Mouse (Mus musculus): ENCODE results near the gene Uvssa. TPM values are rescaled to one million over a fixed set of nuclear protein-coding genes. Genes with fewer than 3 reads are reported as not detected.
"Not testable (repeated sequence)": the region's sequence is repeated elsewhere in the genome, so short reads cannot be mapped to it uniquely, and the experiment has no call there.

Uvssa gene
- 8.5 and 8.8 TPM in 2 replicates for polyA plus RNA-seq (2015; fragmentation: Nextera tagmentation; extraction: Ambion mirVana)

GRCm38 (mm10) chr5:33378302-33378854 is at the start of gene Uvssa:
Uvssa (plus strand) TSS chr5:33378549.
- H3K36me3 ChIP-seq: peaks cover 10% of the 10 kb centered on the region
- peak within 1 kb of the TSS; percentile 97 for H3K27ac ChIP-seq (replicated peaks)
- ATAC-seq (replicated peaks): peak; percentile 99
- H3K4me1 ChIP-seq: peaks cover 14% of the 10 kb centered on the region
- under 1% methylated on average over 46 of the region's 46 CpGs for WGBS
- H3K4me3 ChIP-seq: peak within 1 kb of the TSS; percentile 68
- H3K4me2 ChIP-seq (replicated peaks): peak within 1 kb of the TSS; percentile 92
- H3K9ac ChIP-seq (replicated peaks): peak within 1 kb of the TSS; percentile 88
- H3K27me3 ChIP-seq: no peaks in the 10 kb centered on the region
- no peaks in the 10 kb centered on the region for H3K9me3 ChIP-seq

GRCm38 (mm10) chr5:33334381-33335272 is 43.7 kb upstream of the Uvssa start:
- ATAC-seq (replicated peaks): no peak
- Histone ChIP-seq H3K9me3 (no peaks in the 10 kb centered on the region), H3K27me3 (no peaks in the 10 kb centered on the region), H3K27ac (replicated peaks) (peak overlapping the region; percentile 89), H3K4me2 (replicated peaks) (peak overlapping the region; percentile 74), H3K9ac (replicated peaks) (peak overlapping the region; percentile 76), H3K4me1 (peaks cover 28% of the 10 kb centered on the region), H3K36me3 (no peaks in the 10 kb centered on the region), H3K4me3 (peak overlapping the region; percentile 100)
- WGBS: 23% methylated on average over 18 of the region's 18 CpGs

- WGBS: under 1% methylated on average over 71 of the region's 71 CpGs
- no peaks in the 10 kb centered on the region for H3K27me3 ChIP-seq
- H3K27ac ChIP-seq (replicated peaks): peak within 1 kb of the TSS; percentile 89
- H3K9ac ChIP-seq (replicated peaks): peak within 1 kb of the TSS; percentile 97
- no peaks in the 10 kb centered on the region for H3K9me3 ChIP-seq
- peaks cover 28% of the 10 kb centered on the region for H3K4me1 ChIP-seq
- peak; percentile 100 for ATAC-seq (replicated peaks)
- H3K36me3 ChIP-seq: no peaks in the 10 kb centered on the region
- H3K4me3 ChIP-seq: peak within 1 kb of the TSS; percentile 100
- peak within 1 kb of the TSS; percentile 83 for H3K4me2 ChIP-seq (replicated peaks)
These were observed 42.9 kb upstream of the Uvssa start, which contains the start of gene Maea for GRCm38 (mm10) chr5:33335273-33335976. Maea (plus strand) TSS chr5:33335509.

GRCm38 (mm10) chr5:33335977-33336360 is 42.4 kb upstream of the Uvssa start:
- ATAC-seq (replicated peaks): no peak; the same call in 1 of the 2 replicates

GRCm38 (mm10) chr5:33337206-33337605 is 41.1 kb upstream of the Uvssa start:
- ATAC-seq (replicated peaks): no peak
- H3K4me1 ChIP-seq: peaks cover 28% of the 10 kb centered on the region
- peak overlapping the region; percentile 10; the same call in 1 of the 2 replicates for H3K4me3 ChIP-seq
- H3K4me2 ChIP-seq (replicated peaks): peak overlapping the region; percentile 22; the same call in 1 of the 2 replicates
- no peaks in the 10 kb centered on the region for H3K27me3 ChIP-seq
- no peaks in the 10 kb centered on the region for H3K9me3 ChIP-seq
- WGBS: 86% methylated on average over 8 of the region's 8 CpGs
- H3K27ac ChIP-seq (replicated peaks): no peak overlapping the region
- H3K36me3 ChIP-seq: no peaks in the 10 kb centered on the region
- no peak overlapping the region for H3K9ac ChIP-seq (replicated peaks)

More at GRCm38 (mm10) chr5:33335977-33336360, 42.4 kb upstream of the Uvssa start:
- H3K4me1 ChIP-seq: peaks cover 28% of the 10 kb centered on the region
- peak overlapping the region; percentile 100 for H3K4me3 ChIP-seq
- H3K9ac ChIP-seq (replicated peaks): peak overlapping the region; percentile 97
- under 1% methylated on average over 31 of the region's 31 CpGs for WGBS
- H3K27me3 ChIP-seq: no peaks in the 10 kb centered on the region
- no peaks in the 10 kb centered on the region for H3K36me3 ChIP-seq
- peak overlapping the region; percentile 83 for H3K4me2 ChIP-seq (replicated peaks)
- H3K27ac ChIP-seq (replicated peaks): peak overlapping the region; percentile 74
- H3K9me3 ChIP-seq: no peaks in the 10 kb centered on the region

GRCm38 (mm10) chr5:33341165-33341564 is 37.2 kb upstream of the Uvssa start:
- Histone ChIP-seq H3K4me3 (no peak overlapping the region), H3K9ac (replicated peaks) (no peak overlapping the region), H3K27ac (replicated peaks) (no peak overlapping the region), H3K4me1 (peaks cover 22% of the 10 kb centered on the region), H3K36me3 (no peaks in the 10 kb centered on the region), H3K27me3 (no peaks in the 10 kb centered on the region), H3K4me2 (replicated peaks) (no peak overlapping the region), H3K9me3 (no peaks in the 10 kb centered on the region)
- WGBS: 90% methylated on average over 6 of the region's 6 CpGs
- ATAC-seq (replicated peaks): no peak

- peaks cover 11% of the 10 kb centered on the region for H3K4me1 ChIP-seq
- WGBS: 73% methylated on average over 3 of the region's 3 CpGs
- H3K36me3 ChIP-seq; H3K4me3 ChIP-seq; H3K27ac ChIP-seq (replicated peaks); H3K9ac ChIP-seq (replicated peaks); ATAC-seq (replicated peaks); H3K27me3 ChIP-seq; H3K9me3 ChIP-seq; H3K4me2 ChIP-seq (replicated peaks): not testable (repeated sequence)
These were observed 36.1 kb upstream of the Uvssa start for GRCm38 (mm10) chr5:33342248-33342647.

- Histone ChIP-seq H3K9ac (replicated peaks) (no peak overlapping the region), H3K36me3 (no peaks in the 10 kb centered on the region), H3K4me1 (peaks cover 6% of the 10 kb centered on the region), H3K27me3 (no peaks in the 10 kb centered on the region), H3K27ac (replicated peaks) (no peak overlapping the region), H3K4me3 (no peak overlapping the region), H3K4me2 (replicated peaks) (no peak overlapping the region), H3K9me3 (no peaks in the 10 kb centered on the region)
- no peak for ATAC-seq (replicated peaks)
These were observed 35.5 kb upstream of the Uvssa start for GRCm38 (mm10) chr5:33342821-33343220.

GRCm38 (mm10) chr5:33343571-33343970 is 34.8 kb upstream of the Uvssa start:
- ATAC-seq (replicated peaks): no peak
- Histone ChIP-seq H3K27me3 (no peaks in the 10 kb centered on the region), H3K9me3 (no peaks in the 10 kb centered on the region), H3K4me1 (no peaks in the 10 kb centered on the region), H3K4me3 (no peak overlapping the region), H3K9ac (replicated peaks) (no peak overlapping the region), H3K27ac (replicated peaks) (no peak overlapping the region), H3K4me2 (replicated peaks) (no peak overlapping the region), H3K36me3 (no peaks in the 10 kb centered on the region)

GRCm38 (mm10) chr5:33344070-33344469 is 34.3 kb upstream of the Uvssa start:
- no peak overlapping the region for H3K4me2 ChIP-seq (replicated peaks)
- no peak for ATAC-seq (replicated peaks)
- no peak overlapping the region for H3K9ac ChIP-seq (replicated peaks)
- 90% methylated on average over 3 of the region's 3 CpGs for WGBS
- no peaks in the 10 kb centered on the region for H3K9me3 ChIP-seq
- H3K27ac ChIP-seq (replicated peaks): no peak overlapping the region
- H3K36me3 ChIP-seq: no peaks in the 10 kb centered on the region
- H3K4me1 ChIP-seq: no peaks in the 10 kb centered on the region
- no peak overlapping the region for H3K4me3 ChIP-seq
- no peaks in the 10 kb centered on the region for H3K27me3 ChIP-seq

GRCm38 (mm10) chr5:33347620-33348019 is 30.7 kb upstream of the Uvssa start:
- WGBS: 82% methylated on average over 3 of the region's 3 CpGs
- Histone ChIP-seq H3K4me3 (no peak overlapping the region), H3K9ac (replicated peaks) (no peak overlapping the region), H3K27ac (replicated peaks) (no peak overlapping the region), H3K4me1 (no peaks in the 10 kb centered on the region), H3K9me3 (no peaks in the 10 kb centered on the region), H3K4me2 (replicated peaks) (no peak overlapping the region), H3K36me3 (no peaks in the 10 kb centered on the region), H3K27me3 (no peaks in the 10 kb centered on the region)
- ATAC-seq (replicated peaks): no peak

GRCm38 (mm10) chr5:33349205-33349604 is 29.1 kb upstream of the Uvssa start:
- WGBS: 96% methylated on average over 5 of the region's 5 CpGs
- Histone ChIP-seq H3K9ac (replicated peaks) (no peak overlapping the region), H3K36me3 (no peaks in the 10 kb centered on the region), H3K4me2 (replicated peaks) (no peak overlapping the region), H3K27ac (replicated peaks) (no peak overlapping the region), H3K4me3 (no peak overlapping the region), H3K4me1 (no peaks in the 10 kb centered on the region; the same call in 1 of the 2 replicates), H3K9me3 (no peaks in the 10 kb centered on the region), H3K27me3 (no peaks in the 10 kb centered on the region)
- no peak for ATAC-seq (replicated peaks)

Measured in forebrain, embryonic 15.5 days (tissue).